Comparison of ENCODE assay signal across 8 mouse cellular contexts in genomic region chr9:120929081-120929480, GRCm38 (mm10). TPM values are rescaled to one million over a fixed set of nuclear protein-coding genes. Genes with fewer than 3 reads are reported as not detected.
A peak's percentile ranks its signal among the peaks of the same experiment; 100 is the strongest.
DNase-seq lines count a peak whose midpoint lies in the region; ATAC-seq lines count a peak whose summit lies in the region.

TSS of gene Ctnnb1 (plus strand) at chr9:120929216.

- H3K79me2 ChIP-seq in macrophage (ENCODE audit: inconsistent target): peaks cover 4% of the 10 kb centered on the region

- peak; percentile 79 for DNase-seq in heart, adult 11 months
- no peak for DNase-seq in heart, adult 9 months (ENCODE audit: low spot score in 2 of 2)
- no peak for DNase-seq in adrenal gland, postnatal 10 days
- no peak for DNase-seq in gastrocnemius, adult 8-10 months (ENCODE audit: low spot score in 2 of 2)
- no peak for DNase-seq in thymus, postnatal 36 days
- no peak for DNase-seq in spleen, adult 12 weeks (ENCODE audit: low spot score)

- no peaks in the 10 kb centered on the region for H3K9me3 ChIP-seq in hindbrain, embryonic 16.5 days (ENCODE audit: control insufficient read depth, low read length)

- 55% methylated on average over 11 of the region's 11 CpGs for WGBS in hindbrain, embryonic 16.5 days
- WGBS in macrophage (ENCODE audit: missing documents): 93% methylated on average over 11 of the region's 11 CpGs

- H3K4me1 ChIP-seq in hindbrain, embryonic 16.5 days (ENCODE audit: control insufficient read depth, insufficient read depth, low read depth, low read length): no peaks in the 10 kb centered on the region; the same call in 1 of the 2 replicates

- H3K36me3 ChIP-seq in hindbrain, embryonic 16.5 days (ENCODE audit: control insufficient read depth, insufficient read depth, low read length): no peaks in the 10 kb centered on the region
- H3K36me3 ChIP-seq in macrophage (ENCODE audit: inconsistent target): no peaks in the 10 kb centered on the region

- H3K27ac ChIP-seq in hindbrain, embryonic 16.5 days (ENCODE audit: low read depth, low read length): 0 out of 2 replicates have a peak within 1 kb of the TSS, but pooled peaks have one; percentile 3
- no peak within 1 kb of the TSS for H3K27ac ChIP-seq in macrophage

- no peak within 1 kb of the TSS for H3K4me3 ChIP-seq in hindbrain, embryonic 16.5 days (ENCODE audit: low read length)
- H3K4me3 ChIP-seq in macrophage (ENCODE audit: inconsistent target): no peak within 1 kb of the TSS

- peak within 1 kb of the TSS; percentile 6; the same call in 1 of the 2 replicates for H3K4me2 ChIP-seq in hindbrain, embryonic 16.5 days (ENCODE audit: low read length)

- ATAC-seq in hindbrain, embryonic 16.5 days: no peak

- no peaks in the 10 kb centered on the region for H3K27me3 ChIP-seq in hindbrain, embryonic 16.5 days (replicated peaks; ENCODE audit: control insufficient read depth, insufficient read depth, low read length)

- H3K9ac ChIP-seq in hindbrain, embryonic 16.5 days (ENCODE audit: low read depth, low read length): no peak within 1 kb of the TSS

RNA-seq across cellular contexts. Expression of gene Ctnnb1, which starts in this region (rescaled TPM):
- 100 to 1,000 TPM; 638 to 649 TPM for total RNA-seq in adrenal gland, postnatal 10 days (2021)
- 100 to 1,000 TPM; 203 to 219 (median 212) TPM for total RNA-seq in gastrocnemius, adult 8-10 months (2022)
- polyA plus RNA-seq in hindbrain, embryonic 16.5 days (2015; fragmentation: Nextera tagmentation; extraction: Ambion mirVana): 350 and 375 TPM in 2 replicates
- 100 to 1,000 TPM; 198 to 701 (median 264) TPM for total RNA-seq in macrophage (2018; cell fraction: chromatin; rRNA removed)
- 100 to 1,000 TPM; 187 to 346 (median 253) TPM for total RNA-seq in macrophage (2018; cell fraction: cytosol; rRNA removed)
- 100 to 1,000 TPM; 233 to 492 (median 290) TPM for total RNA-seq in macrophage (2018; cell fraction: nucleus; rRNA removed)
- 277 to 288 TPM (median 280 TPM) in 3 replicates for polyA plus RNA-seq in macrophage (2018)
